Mouse (Mus musculus) embryonic facial prominence, embryonic 10.5 days (tissue): ENCODE results near the gene Tcf19. TPM values are rescaled to one million over a fixed set of nuclear protein-coding genes. Genes with fewer than 3 reads are reported as not detected.

Source experiments
- DNase-seq: peaks from one replicate; pipeline ENCODE4 v3.0.0-alpha.2; 2017; ENCODE audit warnings: low spot score
- H3K27ac ChIP-seq: fragments of 300-500 bp; sonication (generic); replicated peaks from 2 replicates; pipeline ENCODE4 v1.5.1; 2016; ENCODE audit warnings: mild to moderate bottlenecking
- H3K27me3 ChIP-seq: fragments of 300-500 bp; sonication (generic); replicated peaks from 2 replicates; pipeline ENCODE4 v1.6.1; 2016; ENCODE audit warnings: low read depth, mild to moderate bottlenecking; ENCODE audit not compliant: poor library complexity, severe bottlenecking
- H3K36me3 ChIP-seq: fragments of 300-500 bp; sonication (generic); replicated peaks from 2 replicates; pipeline ENCODE4 v1.6.1; 2016; ENCODE audit warnings: mild to moderate bottlenecking, moderate library complexity
- H3K4me1 ChIP-seq: fragments of 300-500 bp; sonication (generic); 2 replicates; pipeline ENCODE4 v1.6.1; 2016
- H3K4me3 ChIP-seq: fragments of 300-500 bp; sonication (generic); 2 replicates; pipeline ENCODE4 v1.5.1; 2016; ENCODE audit warnings: mild to moderate bottlenecking, moderate library complexity
- H3K9me3 ChIP-seq: fragments of 300-500 bp; sonication (generic); 2 replicates; pipeline ENCODE4 v1.6.1; 2016; ENCODE audit warnings: mild to moderate bottlenecking
- WGBS: fragments of 180-500 bp; shearing (Covaris S2); methylation state at CpG from one replicate; pipeline ENCODE4 v1.1.7; 2016; 5-methylcytosine and 5-hydroxymethylcytosine counted together
- polyA plus RNA-seq: library from polyadenylated mRNA; unstranded; fragments of >200 nt; fragmentation: Nextera tagmentation; extraction: Ambion mirVana; gene quantifications from 2 replicates; pipeline ENCODE4 v1.2.1, GENCODE M21; 2016

Gene Tcf19
- polyA plus RNA-seq, 1 experiment from 2014 or later = 45.5 TPM

DNA sequence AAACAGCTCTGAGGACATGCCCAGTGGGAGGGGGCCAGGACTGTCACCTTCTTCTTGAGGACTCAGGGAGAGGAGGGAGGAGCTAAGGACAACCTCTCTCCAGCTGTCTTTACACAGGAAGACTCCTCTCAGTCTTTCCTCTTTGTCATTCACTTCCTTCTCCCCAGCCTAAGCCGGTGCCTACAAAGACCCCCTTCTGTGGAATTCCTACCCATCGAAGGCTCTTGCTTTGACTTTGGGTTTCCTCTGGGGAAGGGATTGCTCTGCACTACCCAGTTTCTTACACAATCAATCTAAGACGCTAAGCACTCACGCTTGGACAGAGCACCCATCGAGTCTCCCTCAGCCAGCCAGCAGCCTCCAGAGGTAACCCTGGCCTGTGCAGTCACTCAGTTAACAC lies 32.0 kb upstream of the Tcf19 start:
- no peak for DNase-seq
- Histone ChIP-seq H3K4me3 (no peak overlapping the region), H3K4me1 (peaks cover 10% of the 10 kb centered on the region; the same call in 1 of the 2 replicates), H3K27me3 (peaks cover 7% of the 10 kb centered on the region; the same call in 1 of the 2 replicates), H3K9me3 (0 out of 2 replicates have a peak, but pooled peaks cover 2% of the 10 kb centered on the region), H3K27ac (no peak overlapping the region), H3K36me3 (no peaks in the 10 kb centered on the region)
- WGBS = 20% methylated on average over 5 of the region's 5 CpGs

DNA sequence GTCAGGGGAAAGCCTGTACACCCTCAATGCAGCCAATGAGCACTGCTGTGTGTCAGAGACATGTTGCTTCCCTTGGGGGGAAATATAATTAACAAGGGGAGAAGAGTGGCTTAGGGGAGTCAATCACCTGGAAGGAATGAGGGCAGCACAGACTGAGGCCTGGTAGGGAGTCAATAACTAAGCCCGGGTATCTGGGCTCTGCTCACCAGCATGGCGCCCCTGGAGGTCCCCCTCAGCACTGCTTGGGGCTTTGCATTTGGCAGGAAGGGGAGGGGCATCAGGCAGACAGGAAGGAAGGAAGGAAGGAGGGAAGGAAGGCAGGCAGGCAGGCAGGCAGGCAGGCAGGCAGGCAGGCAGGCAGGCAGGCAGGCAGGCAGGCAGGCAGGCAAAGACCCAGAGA lies 30.8 kb upstream of the Tcf19 start:
- H3K4me3 ChIP-seq = no peak overlapping the region
- WGBS = 62% methylated on average over 2 of the region's 2 CpGs
- H3K36me3 ChIP-seq = no peaks in the 10 kb centered on the region
- peaks cover 16% of the 10 kb centered on the region for H3K4me1 ChIP-seq
- DNase-seq = no peak
- no peak overlapping the region for H3K27ac ChIP-seq
- H3K27me3 ChIP-seq = peaks cover 7% of the 10 kb centered on the region; the same call in 1 of the 2 replicates
- 0 out of 2 replicates have a peak, but pooled peaks cover 2% of the 10 kb centered on the region for H3K9me3 ChIP-seq

DNA sequence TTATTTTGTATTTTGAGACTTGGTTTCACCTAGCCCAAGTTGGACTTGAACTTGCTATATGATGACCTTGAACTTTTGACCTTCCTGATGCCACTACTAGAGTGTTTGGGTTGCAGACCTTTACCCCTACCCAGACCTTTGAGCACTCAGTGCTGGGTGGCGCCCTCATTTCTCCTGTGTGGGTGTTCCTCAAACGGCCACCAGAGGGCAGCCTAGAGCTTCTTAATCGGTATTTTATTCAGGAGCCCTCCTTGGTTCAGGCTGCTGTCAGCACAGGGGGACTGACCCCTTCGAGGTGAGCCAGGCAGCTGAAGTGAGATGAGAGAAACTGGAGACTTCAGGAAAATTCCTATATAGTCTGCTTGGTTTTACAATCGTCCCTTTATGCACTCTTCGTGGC lies 28.1 kb upstream of the Tcf19 start:
- Histone ChIP-seq H3K27me3 (no peaks in the 10 kb centered on the region), H3K4me3 (no peak overlapping the region), H3K27ac (no peak overlapping the region), H3K9me3 (no peaks in the 10 kb centered on the region), H3K4me1 (peaks cover 10% of the 10 kb centered on the region), H3K36me3 (no peaks in the 10 kb centered on the region)
- DNase-seq = peak; percentile 69
- 35% methylated on average over 6 of the region's 6 CpGs for WGBS

DNA sequence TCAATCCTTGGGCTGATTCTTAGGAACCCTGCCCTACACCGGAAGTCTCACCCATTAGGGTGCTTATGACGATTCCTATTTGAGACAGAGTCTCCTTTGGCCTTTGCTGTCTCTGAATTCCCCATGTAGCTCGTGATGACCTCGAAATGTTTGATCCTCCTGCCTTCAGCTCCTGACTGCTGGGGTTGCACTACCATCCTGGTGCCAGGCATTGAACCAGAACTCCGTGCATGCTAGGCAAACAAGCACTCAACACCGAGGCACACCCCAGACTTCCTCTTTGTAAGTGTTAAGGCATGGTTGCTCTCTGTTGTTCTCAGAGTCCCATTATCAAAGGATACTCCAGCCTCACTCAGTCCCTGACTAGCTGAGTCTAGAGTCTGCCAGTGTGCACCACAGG lies 27.4 kb upstream of the Tcf19 start:
- Histone ChIP-seq H3K9me3 (no peaks in the 10 kb centered on the region), H3K36me3 (no peaks in the 10 kb centered on the region), H3K4me3 (no peak overlapping the region), H3K27me3 (no peaks in the 10 kb centered on the region), H3K4me1 (peaks cover 7% of the 10 kb centered on the region; the same call in 1 of the 2 replicates), H3K27ac (no peak overlapping the region)
- DNase-seq = no peak
- 80% methylated on average over 6 of the region's 6 CpGs for WGBS

DNA sequence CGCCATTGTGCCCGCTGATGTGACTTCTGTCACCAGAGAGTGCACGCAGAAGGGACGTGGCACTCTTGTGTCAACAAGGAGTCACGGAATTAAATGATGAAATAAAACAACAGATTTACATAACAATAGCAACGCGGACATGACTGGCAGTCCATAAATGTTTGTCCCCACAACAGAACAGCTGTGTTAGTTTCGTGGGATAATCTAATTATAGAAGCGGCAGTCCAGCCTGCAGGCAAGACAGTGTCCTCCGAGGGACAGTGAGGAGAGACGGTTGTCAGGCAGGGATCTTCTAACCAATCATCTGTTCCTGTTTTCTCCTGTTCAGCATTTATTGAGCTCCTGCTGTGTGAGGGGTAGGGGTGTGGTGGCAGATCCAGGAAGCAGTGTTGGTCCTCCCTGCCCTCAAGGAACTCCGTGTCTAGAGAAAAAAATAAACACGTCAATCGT lies 26.8 kb upstream of the Tcf19 start:
- no peaks in the 10 kb centered on the region for H3K36me3 ChIP-seq
- no peaks in the 10 kb centered on the region for H3K9me3 ChIP-seq
- H3K27ac ChIP-seq = no peak overlapping the region
- WGBS = 54% methylated on average over 14 of the region's 14 CpGs
- no peak overlapping the region for H3K4me3 ChIP-seq
- peaks cover 7% of the 10 kb centered on the region; the same call in 1 of the 2 replicates for H3K4me1 ChIP-seq
- no peaks in the 10 kb centered on the region for H3K27me3 ChIP-seq
- DNase-seq = no peak

DNA sequence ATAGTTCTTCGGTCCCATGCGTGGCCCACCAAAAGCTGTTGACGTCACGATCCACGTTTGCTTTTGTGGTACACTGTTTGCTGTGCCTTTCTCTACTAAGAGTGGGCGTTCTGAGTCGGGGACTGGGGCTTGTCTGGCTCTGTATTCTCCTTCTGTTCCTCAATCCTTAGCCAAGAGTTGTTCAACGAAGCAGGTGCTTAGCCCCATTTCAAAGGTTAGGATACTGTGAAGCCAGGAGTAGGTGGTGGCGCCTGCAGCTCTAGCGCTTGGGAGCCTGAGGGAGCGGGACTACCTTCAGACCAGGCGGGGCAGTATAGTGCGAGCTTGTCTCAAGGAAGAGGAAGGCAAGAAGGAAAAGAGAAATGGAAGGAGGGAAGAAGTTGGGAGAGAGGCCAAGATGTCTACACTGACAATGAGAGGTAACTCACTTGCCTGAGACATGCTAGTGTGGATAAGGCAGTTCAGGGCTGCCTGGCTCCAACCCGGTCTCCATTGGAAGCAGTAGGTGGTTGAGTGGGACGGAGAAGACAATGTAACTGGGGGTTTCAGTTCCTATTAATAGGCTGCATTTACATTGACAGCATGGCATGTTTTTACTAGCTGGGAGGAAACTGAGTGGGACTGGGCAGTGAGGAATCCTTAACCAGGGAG lies 26.3 kb upstream of the Tcf19 start:
- H3K27ac ChIP-seq = no peak overlapping the region
- H3K36me3 ChIP-seq = no peaks in the 10 kb centered on the region
- peaks cover 7% of the 10 kb centered on the region; the same call in 1 of the 2 replicates for H3K4me1 ChIP-seq
- no peak for DNase-seq
- no peaks in the 10 kb centered on the region for H3K9me3 ChIP-seq
- no peak overlapping the region for H3K4me3 ChIP-seq
- H3K27me3 ChIP-seq = no peaks in the 10 kb centered on the region
- 82% methylated on average over 15 of the region's 15 CpGs for WGBS

DNA sequence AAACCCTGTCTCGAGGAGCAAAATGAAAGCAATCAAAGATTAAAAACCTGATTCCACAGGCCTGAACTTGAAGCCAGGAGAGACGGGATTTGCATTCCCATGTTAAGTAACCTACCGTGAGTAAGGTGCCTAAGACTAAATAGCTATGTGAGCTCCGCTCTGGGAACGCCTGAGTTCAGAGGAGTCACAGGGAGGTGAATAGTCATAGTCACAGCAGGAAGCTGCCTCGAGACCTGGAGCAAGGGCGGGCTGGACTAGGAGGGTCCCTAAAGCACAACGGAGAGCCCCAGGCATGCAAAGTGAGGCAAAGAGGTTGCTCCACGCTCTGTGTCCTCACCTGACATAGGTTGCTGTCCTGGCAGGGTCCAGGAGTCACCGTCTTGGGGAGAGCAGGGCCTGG lies 22.9 kb upstream of the Tcf19 start:
- Histone ChIP-seq H3K36me3 (no peaks in the 10 kb centered on the region), H3K4me1 (peaks cover 7% of the 10 kb centered on the region; the same call in 1 of the 2 replicates), H3K9me3 (no peaks in the 10 kb centered on the region), H3K27me3 (no peaks in the 10 kb centered on the region), H3K4me3 (no peak overlapping the region), H3K27ac (no peak overlapping the region)
- WGBS = 58% methylated on average over 10 of the region's 10 CpGs
- no peak for DNase-seq

DNA sequence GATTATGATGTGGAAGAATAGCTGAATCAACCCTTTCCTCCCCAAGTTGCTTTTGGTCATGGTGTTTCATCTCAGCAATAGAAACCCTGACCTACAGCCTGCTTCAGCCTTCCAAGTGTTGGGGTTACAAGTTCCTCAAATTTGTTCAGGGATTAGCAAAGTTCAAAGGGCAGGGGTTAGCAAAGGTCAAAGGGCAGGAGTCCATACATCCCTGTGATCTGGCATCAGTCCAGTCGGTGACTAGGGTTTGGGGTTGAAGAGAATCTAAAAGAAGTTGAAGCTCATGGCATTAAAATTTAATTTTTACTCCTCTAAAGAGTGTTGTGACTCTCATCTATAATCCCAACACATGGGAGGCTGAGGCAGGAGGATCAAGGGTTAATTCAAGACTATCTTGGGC lies 21.9 kb upstream of the Tcf19 start:
- Histone ChIP-seq H3K4me1 (peaks cover 5% of the 10 kb centered on the region; the same call in 1 of the 2 replicates), H3K27me3 (no peaks in the 10 kb centered on the region), H3K36me3 (no peaks in the 10 kb centered on the region), H3K9me3 (no peaks in the 10 kb centered on the region), H3K27ac (no peak overlapping the region), H3K4me3 (no peak overlapping the region)
- WGBS = 80% methylated on average over 1 of the region's 1 CpGs
- no peak for DNase-seq

DNA sequence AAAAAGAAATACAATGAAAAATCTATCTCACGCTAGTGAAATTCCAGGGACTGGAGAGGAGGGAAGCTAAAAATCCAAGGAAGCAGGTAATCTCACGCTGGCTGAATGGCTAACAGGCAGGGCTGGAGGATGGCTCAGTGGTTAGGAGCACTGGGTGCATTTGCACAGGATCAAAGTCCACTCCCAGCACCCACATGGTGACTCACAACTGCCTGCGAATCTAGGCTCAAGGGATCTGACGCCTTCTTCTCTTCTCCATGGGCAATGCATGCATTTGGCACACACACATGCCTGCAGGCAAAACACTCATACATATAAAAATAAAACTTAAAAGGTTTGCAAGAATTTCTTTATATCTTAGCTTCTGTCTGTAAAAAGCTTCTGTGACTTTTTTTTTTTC lies 20.8 kb upstream of the Tcf19 start:
- Histone ChIP-seq H3K9me3 (no peaks in the 10 kb centered on the region), H3K27ac (no peak overlapping the region), H3K4me1 (peaks cover 8% of the 10 kb centered on the region), H3K27me3 (no peaks in the 10 kb centered on the region), H3K36me3 (no peaks in the 10 kb centered on the region), H3K4me3 (no peak overlapping the region)
- no peak for DNase-seq
- WGBS = 85% methylated on average over 4 of the region's 4 CpGs

DNA sequence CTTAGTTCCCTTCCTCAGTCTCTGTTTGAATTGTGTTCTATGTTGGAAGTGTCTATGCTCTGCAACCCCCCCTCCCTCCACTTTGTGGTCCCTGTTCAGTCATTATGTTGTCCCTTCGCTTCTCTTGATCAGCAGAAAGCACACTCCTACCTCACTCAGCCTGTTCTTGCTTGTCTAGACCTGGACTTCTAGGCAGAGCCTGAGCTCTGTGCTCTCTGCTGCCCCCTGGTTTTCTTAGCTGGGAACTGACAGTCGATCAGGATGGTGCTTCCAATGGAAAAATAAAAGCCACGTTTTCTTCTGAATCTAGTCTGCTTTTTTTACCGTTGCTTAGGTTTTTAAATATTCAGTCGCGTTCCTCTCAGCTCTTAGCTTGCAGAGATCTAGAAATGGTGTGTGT lies 17.7 kb upstream of the Tcf19 start:
- no peaks in the 10 kb centered on the region for H3K9me3 ChIP-seq
- H3K4me3 ChIP-seq = no peak overlapping the region
- no peaks in the 10 kb centered on the region for H3K27me3 ChIP-seq
- peaks cover 19% of the 10 kb centered on the region for H3K4me1 ChIP-seq
- H3K27ac ChIP-seq = no peak overlapping the region
- DNase-seq = peak; percentile 76
- 13% methylated on average over 6 of the region's 6 CpGs for WGBS
- H3K36me3 ChIP-seq = peaks cover 17% of the 10 kb centered on the region

DNA sequence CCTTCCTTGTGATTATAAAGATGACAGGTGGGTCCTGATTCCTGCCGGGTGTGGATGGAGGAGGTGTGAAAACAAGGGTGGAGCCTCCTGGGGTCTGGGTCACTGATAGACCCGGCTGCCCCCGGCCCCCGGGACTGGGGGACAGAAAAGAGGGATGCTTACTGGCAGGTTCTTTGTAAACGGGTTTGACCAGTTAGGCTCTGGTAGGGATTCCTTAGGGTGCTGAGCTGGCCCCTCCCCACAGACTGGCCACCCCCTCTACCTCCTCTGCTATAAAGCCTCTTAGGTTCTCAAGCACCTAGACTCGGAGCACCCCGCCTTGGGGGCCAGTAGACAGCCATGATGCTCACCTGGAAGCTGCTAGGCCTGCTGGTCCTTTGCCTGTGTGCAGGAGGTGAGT lies 16.3 kb upstream of the Tcf19 start, which contains the start of gene Psors1c2:
Gene Psors1c2, plus strand, starts transcription at position 301 of the 400 bp plus-strand sequence.
- Histone ChIP-seq H3K27me3 (no peaks in the 10 kb centered on the region), H3K36me3 (peaks cover 31% of the 10 kb centered on the region), H3K27ac (no peak within 1 kb of the TSS), H3K4me3 (no peak within 1 kb of the TSS), H3K9me3 (no peaks in the 10 kb centered on the region), H3K4me1 (peaks cover 19% of the 10 kb centered on the region)
- DNase-seq = no peak
- WGBS = 42% methylated on average over 7 of the region's 7 CpGs

DNA sequence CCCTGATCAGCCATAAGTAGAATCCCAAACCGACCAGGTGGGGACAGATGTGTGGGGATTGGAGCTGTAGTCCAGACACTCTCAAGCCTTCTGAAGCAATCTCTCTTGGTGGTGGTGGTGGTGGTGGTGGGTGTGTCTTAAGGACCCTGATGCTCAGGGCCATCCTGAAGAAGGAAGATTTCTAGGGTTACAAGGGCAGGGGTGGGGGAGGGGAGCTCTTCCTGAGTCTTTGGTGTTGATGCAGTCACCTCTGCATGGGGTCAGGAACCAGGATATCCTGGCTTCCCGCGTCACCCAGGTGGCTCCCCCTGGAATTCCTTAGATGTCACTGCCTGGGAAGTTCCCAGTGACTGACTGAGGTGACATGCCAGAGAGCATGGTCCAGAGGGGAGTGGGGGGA lies 15.7 kb upstream of the Tcf19 start:
- Histone ChIP-seq H3K4me1 (peaks cover 19% of the 10 kb centered on the region), H3K27ac (no peak overlapping the region), H3K36me3 (peaks cover 37% of the 10 kb centered on the region), H3K9me3 (no peaks in the 10 kb centered on the region), H3K27me3 (no peaks in the 10 kb centered on the region), H3K4me3 (no peak overlapping the region)
- WGBS = 13% methylated on average over 3 of the region's 3 CpGs
- no peak for DNase-seq

DNA sequence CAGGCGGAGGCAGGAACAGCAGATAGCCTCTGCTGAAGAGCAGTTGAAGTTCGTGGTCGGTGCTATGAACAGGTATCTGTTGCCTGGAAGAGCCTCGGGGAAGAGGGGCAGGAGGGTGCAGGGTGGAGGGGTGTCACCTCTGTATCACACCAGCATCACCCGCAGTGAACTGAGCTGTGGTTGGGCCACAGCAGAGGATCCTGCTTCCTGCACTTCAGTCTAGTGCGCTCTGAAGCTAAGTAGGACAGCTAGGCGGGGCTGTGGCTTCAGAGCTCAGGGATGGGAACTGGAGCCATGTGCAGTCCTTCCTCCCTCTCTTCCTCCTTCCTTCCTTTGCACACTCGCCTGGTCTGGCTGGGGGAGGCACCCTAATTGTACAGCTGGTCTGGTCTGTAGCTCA lies 10.0 kb upstream of the Tcf19 start:
- Histone ChIP-seq H3K4me3 (no peak overlapping the region), H3K27ac (no peak overlapping the region), H3K4me1 (peaks cover 7% of the 10 kb centered on the region; the same call in 1 of the 2 replicates), H3K27me3 (no peaks in the 10 kb centered on the region), H3K36me3 (peaks cover 85% of the 10 kb centered on the region), H3K9me3 (no peaks in the 10 kb centered on the region)
- 78% methylated on average over 8 of the region's 8 CpGs for WGBS
- no peak for DNase-seq
